Mouse (Mus musculus) liver, embryonic 12.5 days (tissue): ENCODE measurements around the gene Tmc5. TPM values are rescaled to one million over a fixed set of nuclear protein-coding genes. Genes with fewer than 3 reads are reported as not detected.

Source experiments
- ATAC-seq: fragments of 200-750 bp; cut with Nextera tagmentation; 2 replicates; pipeline ENCODE4 v1.8.0; 2017; ENCODE audit warnings: moderate number of reproducible peaks, mild to moderate bottlenecking, moderate library complexity
- H3K27ac ChIP-seq: fragments of 300-500 bp; sonication (generic); 2 replicates; pipeline ENCODE4 v1.5.1; 2016; ENCODE audit warnings: mild to moderate bottlenecking
- H3K27me3 ChIP-seq: fragments of 300-500 bp; sonication (generic); replicated peaks from 2 replicates; pipeline ENCODE4 v1.6.1; 2016; ENCODE audit warnings: mild to moderate bottlenecking, moderate library complexity
- H3K36me3 ChIP-seq: fragments of 300-500 bp; sonication (generic); 2 replicates; pipeline ENCODE4 v1.6.1; 2016; ENCODE audit warnings: mild to moderate bottlenecking, moderate library complexity
- H3K4me1 ChIP-seq: fragments of 300-500 bp; sonication (generic); 2 replicates; pipeline ENCODE4 v1.6.1; 2016
- H3K4me2 ChIP-seq: fragments of 300-500 bp; sonication (generic); 2 replicates; pipeline ENCODE4 v1.6.1; 2016; ENCODE audit warnings: mild to moderate bottlenecking, moderate library complexity
- H3K4me3 ChIP-seq: fragments of 300-500 bp; sonication (generic); 2 replicates; pipeline ENCODE4 v1.5.1; 2016; ENCODE audit warnings: mild to moderate bottlenecking, moderate library complexity
- H3K9ac ChIP-seq: fragments of 300-500 bp; sonication (generic); 2 replicates; pipeline ENCODE4 v1.6.1; 2016; ENCODE audit warnings: mild to moderate bottlenecking, moderate library complexity
- H3K9me3 ChIP-seq: fragments of 300-500 bp; sonication (generic); replicated peaks from 2 replicates; pipeline ENCODE4 v1.6.1; 2016; ENCODE audit warnings: mild to moderate bottlenecking, moderate library complexity
- WGBS: fragments of 180-500 bp; shearing (Covaris S2); methylation state at CpG from one replicate; pipeline ENCODE4 v1.1.7; 2016; ENCODE audit not compliant: insufficient replicate concordance; 5-methylcytosine and 5-hydroxymethylcytosine counted together
- polyA plus RNA-seq: library from polyadenylated mRNA; unstranded; fragments of >200 nt; fragmentation: Nextera tagmentation; extraction: Ambion mirVana; gene quantifications from 2 replicates; pipeline ENCODE4 v1.2.1, GENCODE M21; 2016

Tmc5 gene
- polyA plus RNA-seq, 1 experiment from 2014 or later: not detected

GRCm38 (mm10) chr7:118723927-118724326 lies 126.8 kb downstream of the Tmc5 start:
- Histone ChIP-seq H3K9me3 (no peaks in the 10 kb centered on the region), H3K27ac (no peak overlapping the region), H3K4me2 (no peak overlapping the region), H3K27me3 (no peaks in the 10 kb centered on the region), H3K4me3 (no peak overlapping the region), H3K4me1 (no peaks in the 10 kb centered on the region), H3K9ac (no peak overlapping the region), H3K36me3 (peaks cover 82% of the 10 kb centered on the region)
- ATAC-seq: no peak
- WGBS: 84% methylated on average over 9 of the region's 9 CpGs

Other genes with a start within 250 kb of the Tmc5 start
- 0.14 and 0.45 TPM in 2 replicates for gene Syt17, start 149.1 kb upstream of the Tmc5 start, polyA plus RNA-seq
- gene Itpripl2, start 105.3 kb upstream of the Tmc5 start, polyA plus RNA-seq: 1.2 and 1.3 TPM in 2 replicates
- 62.9 and 64.4 TPM in 2 replicates for gene Coq7, start 63.9 kb upstream of the Tmc5 start, polyA plus RNA-seq
- gene Tmc7, start 12.6 kb upstream of the Tmc5 start, polyA plus RNA-seq: 0.46 and 0.49 TPM in 2 replicates
- gene Gde1, start 108.5 kb downstream of the Tmc5 start, polyA plus RNA-seq: 45.7 and 51.8 TPM in 2 replicates
- gene Ccp110, start 115.3 kb downstream of the Tmc5 start, polyA plus RNA-seq: 10.4 and 10.8 TPM in 2 replicates
- 45.7 and 49.6 TPM in 2 replicates for gene Vps35l, start 142.9 kb downstream of the Tmc5 start, polyA plus RNA-seq